Mouse (Mus musculus) kidney, postnatal 36 days (tissue): ENCODE measurements around the gene Gabrb3.
A peak's percentile ranks its signal among the peaks of the same experiment; 100 is the strongest.

Experiments
- DNase-seq, 2 experiments: peaks; one replicate each; pipeline ENCODE4 v3.0.0; 2021 to 2022; ENCODE audit warnings: mixed read lengths in 2 of 2

Gene Gabrb3

GRCm38 (mm10) chr7:57419392-57419791, at the start of gene Gabrb3:
Gene Gabrb3 (plus strand): TSS chr7:57419692.
- no peak for DNase-seq

GRCm38 (mm10) chr7:57384112-57384511, 35.4 kb upstream of the Gabrb3 start:
- peak; percentile 12 to 25 for DNase-seq

GRCm38 (mm10) chr7:57386517-57387340, 32.8 kb upstream of the Gabrb3 start, which contains the start of gene Gabrg3:
Gene Gabrg3 (minus strand): TSS chr7:57387188.
- DNase-seq = peak in 1 of 2 experiments; percentile 8

- DNase-seq = no peak
Measured at GRCm38 (mm10) chr7:57387341-57387654, 32.2 kb upstream of the Gabrb3 start.

GRCm38 (mm10) chr7:57390046-57390445, 29.4 kb upstream of the Gabrb3 start:
- no peak for DNase-seq

- no peak for DNase-seq
Measured at GRCm38 (mm10) chr7:57393551-57393950, 25.9 kb upstream of the Gabrb3 start.

- DNase-seq = no peak
Measured at GRCm38 (mm10) chr7:57411163-57411562, 8.3 kb upstream of the Gabrb3 start.

GRCm38 (mm10) chr7:57412896-57413295, 6.6 kb upstream of the Gabrb3 start:
- no peak for DNase-seq

GRCm38 (mm10) chr7:57421044-57421443, 1.6 kb downstream of the Gabrb3 start:
- no peak for DNase-seq

- DNase-seq = no peak
Measured at GRCm38 (mm10) chr7:57422675-57423074, 3.2 kb downstream of the Gabrb3 start.

GRCm38 (mm10) chr7:57448239-57448638, 28.7 kb downstream of the Gabrb3 start:
- no peak for DNase-seq

- no peak for DNase-seq
Measured at GRCm38 (mm10) chr7:57460354-57460753, 40.9 kb downstream of the Gabrb3 start.

GRCm38 (mm10) chr7:57471316-57471715, 51.8 kb downstream of the Gabrb3 start:
- no peak for DNase-seq

GRCm38 (mm10) chr7:57473811-57474525, 54.5 kb downstream of the Gabrb3 start:
- DNase-seq = peak; percentile 25 to 60

- DNase-seq = peak in 1 of 2 experiments; percentile 0
Measured at GRCm38 (mm10) chr7:57482896-57483295, 63.4 kb downstream of the Gabrb3 start.

GRCm38 (mm10) chr7:57486907-57487306, 67.4 kb downstream of the Gabrb3 start:
- DNase-seq = no peak

GRCm38 (mm10) chr7:57491795-57492194, 72.3 kb downstream of the Gabrb3 start:
- no peak for DNase-seq

GRCm38 (mm10) chr7:57502809-57503208, 83.3 kb downstream of the Gabrb3 start:
- no peak for DNase-seq

GRCm38 (mm10) chr7:57508860-57509632, 89.6 kb downstream of the Gabrb3 start:
- no peak for DNase-seq

- no peak for DNase-seq
Measured at GRCm38 (mm10) chr7:57509681-57510141, 90.2 kb downstream of the Gabrb3 start, which contains the start of gene Gabra5. Gene Gabra5 (minus strand): TSS chr7:57510059.

GRCm38 (mm10) chr7:57512955-57513354, 93.5 kb downstream of the Gabrb3 start:
- DNase-seq = peak in 1 of 2 experiments; percentile 21

GRCm38 (mm10) chr7:57529451-57529850, 110.0 kb downstream of the Gabrb3 start:
- DNase-seq = no peak

- no peak for DNase-seq
Measured at GRCm38 (mm10) chr7:57529954-57530353, 110.5 kb downstream of the Gabrb3 start.
